Mouse (Mus musculus) frontal cortex, postnatal 25 days (tissue): ENCODE results near the gene 4930519G04Rik.
"Not testable (repeated sequence)": the region's sequence is repeated elsewhere in the genome, so short reads cannot be mapped to it uniquely, and the experiment has no call there.

Experiments
- DNase-seq, 2 experiments: peaks; one replicate each; pipeline ENCODE4 v3.0.0; 2022; ENCODE audit warnings: low spot score in 2 of 2

The 4930519G04Rik gene

GRCm38 (mm10) chr5:114842155-114842554 is 11.3 kb upstream of the 4930519G04Rik start:
- DNase-seq, result not testable (repeated sequence)

- no peak for DNase-seq
Observed at GRCm38 (mm10) chr5:114842674-114843073, 10.8 kb upstream of the 4930519G04Rik start.

DNA sequence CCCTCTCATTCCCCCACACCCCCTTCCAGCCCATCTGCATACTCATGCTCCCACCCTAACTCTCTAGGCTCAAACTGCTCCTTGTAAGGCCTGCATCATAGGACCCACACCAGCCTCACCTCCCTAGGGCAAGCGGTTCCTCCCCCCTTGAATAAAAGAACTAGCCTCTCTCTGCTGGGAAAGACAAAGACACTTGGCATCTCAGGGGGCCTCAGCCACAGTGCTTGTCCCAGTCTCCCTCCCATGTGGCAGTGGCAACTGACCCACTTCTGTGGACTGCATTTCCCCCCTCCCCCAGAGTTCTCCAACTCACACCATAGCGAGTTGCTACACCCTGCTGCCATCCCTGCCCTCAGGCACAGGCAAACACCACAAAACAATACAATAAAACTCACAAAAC is 9.1 kb upstream of the 4930519G04Rik start:
- DNase-seq, result not testable (repeated sequence)

DNA sequence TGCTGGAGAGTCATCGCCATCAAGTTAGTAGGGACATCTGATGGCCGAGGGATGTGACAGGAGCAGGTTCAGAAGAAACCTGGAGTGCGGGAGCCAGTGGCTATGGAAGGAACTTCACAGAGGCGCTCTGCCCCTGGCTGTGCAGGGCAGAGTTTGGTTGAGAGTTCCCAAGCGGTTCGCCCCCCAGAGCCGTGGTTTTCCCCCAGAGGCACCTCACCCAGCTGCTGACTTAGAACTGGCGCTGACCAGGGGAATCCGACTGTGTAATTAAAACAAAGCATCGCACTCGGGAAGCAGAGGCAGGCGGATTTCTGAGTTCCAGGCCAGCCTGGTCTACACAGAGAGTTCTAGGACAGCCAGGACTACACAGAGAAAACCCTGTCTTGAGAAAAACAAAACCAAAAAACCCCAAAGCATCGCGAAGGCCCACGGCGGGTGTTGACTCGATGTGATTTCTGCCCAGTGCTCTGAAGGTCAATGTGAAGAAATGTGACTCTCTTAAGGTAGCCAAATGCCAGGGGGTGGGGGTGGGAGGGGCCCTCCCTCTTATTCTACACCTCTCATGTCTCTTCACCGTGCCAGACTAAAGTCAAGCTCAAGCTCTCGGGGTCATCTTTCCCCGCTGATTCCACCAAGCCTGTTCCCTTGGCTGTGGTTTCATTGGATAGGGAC is 1.8 kb upstream of the 4930519G04Rik start:
- DNase-seq, result no peak

GRCm38 (mm10) chr5:114858582-114858981 is 5.1 kb downstream of the 4930519G04Rik start, which contains the start of gene Gm9936:
Gene Gm9936 (minus strand): TSS chr5:114858682.
- DNase-seq, result no peak

DNA sequence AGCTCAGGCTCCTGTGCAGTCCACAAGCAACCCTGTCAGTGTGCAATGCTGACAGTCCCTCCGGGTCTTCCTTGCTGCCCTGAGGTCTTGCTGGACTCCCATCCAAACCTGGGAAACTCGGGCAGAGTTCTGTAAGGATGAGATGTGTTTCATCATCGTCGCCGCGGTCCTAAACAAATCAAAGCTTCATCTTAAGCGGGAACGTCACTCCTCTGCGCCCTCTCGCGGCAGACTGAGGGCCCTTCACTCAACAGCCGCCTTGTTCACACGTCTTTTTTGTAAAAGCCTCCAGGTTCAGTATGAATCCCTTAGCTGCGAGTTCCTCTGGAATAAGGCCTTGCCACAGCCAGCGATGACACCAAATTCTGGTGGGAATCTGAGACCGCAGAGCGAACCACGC is 5.8 kb downstream of the 4930519G04Rik start:
- DNase-seq, result peak; percentile 60 to 63

DNA sequence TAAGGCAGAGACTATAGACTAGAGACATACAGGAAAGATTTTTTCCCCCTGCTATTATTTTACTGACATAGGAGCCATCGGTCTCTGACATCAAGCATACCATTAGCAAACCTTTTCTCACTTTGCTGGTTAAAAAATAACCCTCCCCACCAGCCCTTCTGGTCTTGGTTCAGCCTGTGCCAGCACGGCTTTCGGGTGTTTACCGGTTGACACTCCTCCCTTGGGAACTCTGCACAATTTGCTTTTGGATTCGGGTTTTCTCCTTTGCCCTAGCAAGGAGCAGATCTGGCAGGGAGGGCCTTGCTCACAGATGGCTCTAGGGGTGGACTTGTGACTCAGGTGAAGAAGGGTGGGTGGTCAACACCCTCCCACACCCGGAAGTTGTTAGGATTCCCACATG is 8.3 kb downstream of the 4930519G04Rik start:
- DNase-seq, result no peak

DNA sequence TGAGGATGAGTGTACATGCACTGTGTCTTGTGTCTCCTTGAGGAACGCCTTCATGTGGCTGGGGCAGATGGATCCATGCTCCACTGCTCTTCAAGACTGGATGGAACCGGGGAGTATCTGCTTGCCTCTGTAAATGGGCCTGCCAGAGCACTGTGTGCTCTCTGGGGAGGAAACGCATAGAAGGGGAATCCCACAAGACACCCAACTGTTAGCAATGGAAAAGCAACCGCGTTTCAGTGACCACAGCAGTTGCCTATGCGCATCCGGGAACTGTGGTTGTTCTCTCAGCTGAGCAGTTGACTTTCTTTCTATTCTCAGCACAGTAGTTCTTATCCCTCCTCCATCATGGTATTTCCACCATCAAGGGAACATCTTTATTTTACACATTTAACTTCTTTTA is 11.3 kb downstream of the 4930519G04Rik start:
- no peak for DNase-seq

DNA sequence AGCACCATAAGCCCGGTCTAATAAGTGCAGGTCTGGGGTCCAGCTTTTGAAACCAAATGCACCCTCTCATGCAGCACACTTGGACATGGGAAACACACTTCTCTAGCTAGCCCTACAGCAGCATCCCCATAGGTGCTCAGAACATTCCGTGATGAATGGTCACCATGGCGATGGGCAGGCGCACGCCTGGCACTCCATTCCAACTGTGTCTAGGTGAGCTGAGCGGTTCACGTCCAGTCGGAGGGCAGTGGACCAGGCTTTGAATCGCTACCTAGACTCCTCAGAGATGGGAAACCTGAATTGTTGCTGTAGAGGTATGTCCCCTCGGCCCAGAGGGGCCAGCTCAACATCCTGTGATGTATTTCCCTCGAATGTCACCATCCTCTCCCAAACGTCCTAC is 11.8 kb downstream of the 4930519G04Rik start:
- no peak for DNase-seq

GRCm38 (mm10) chr5:114875858-114876257 is 22.4 kb downstream of the 4930519G04Rik start:
- DNase-seq, result no peak

DNA sequence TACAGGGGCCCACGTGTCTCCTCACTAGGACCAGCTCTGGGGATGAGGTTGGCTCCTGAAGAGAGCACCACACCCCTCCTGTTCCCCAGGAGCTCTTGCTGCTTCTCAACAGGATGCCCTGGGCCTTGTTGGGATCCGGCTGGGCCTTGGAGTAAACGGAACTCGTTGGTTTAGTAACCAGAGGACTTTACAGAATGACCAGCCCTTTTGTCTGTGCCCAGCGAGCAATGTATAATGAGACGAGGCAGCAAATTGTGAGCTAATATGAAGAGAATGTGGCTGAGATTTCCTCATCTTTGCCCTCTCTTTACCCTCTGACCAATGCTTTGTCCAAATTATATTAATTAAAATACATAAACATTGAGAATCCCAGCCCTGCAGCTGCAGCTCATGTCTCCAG is 22.9 kb downstream of the 4930519G04Rik start:
- DNase-seq, result no peak

GRCm38 (mm10) chr5:114877487-114877886 is 24.0 kb downstream of the 4930519G04Rik start:
- DNase-seq, result no peak

DNA sequence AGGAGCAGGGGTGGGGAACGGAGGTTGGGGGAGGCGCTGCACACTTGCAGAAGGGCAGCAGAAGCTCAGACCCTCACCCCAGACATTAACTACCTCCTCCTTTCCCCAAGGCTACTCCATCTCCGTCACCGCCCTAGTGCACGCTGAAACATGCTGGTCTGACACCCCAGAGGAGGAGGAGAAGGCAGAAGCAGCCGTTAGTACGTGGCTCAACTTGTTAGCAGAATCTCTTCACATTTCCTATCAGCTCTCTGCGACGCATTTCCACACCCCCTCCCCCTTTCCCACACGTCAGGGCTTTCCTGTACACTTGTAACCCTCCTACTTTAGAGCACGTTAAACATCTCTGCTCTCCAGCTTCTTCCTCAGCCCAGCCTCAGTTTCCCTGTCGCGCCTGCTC is 25.9 kb downstream of the 4930519G04Rik start:
- DNase-seq, result no peak

GRCm38 (mm10) chr5:114882319-114882718 is 28.9 kb downstream of the 4930519G04Rik start:
- DNase-seq, result not testable (repeated sequence)

DNA sequence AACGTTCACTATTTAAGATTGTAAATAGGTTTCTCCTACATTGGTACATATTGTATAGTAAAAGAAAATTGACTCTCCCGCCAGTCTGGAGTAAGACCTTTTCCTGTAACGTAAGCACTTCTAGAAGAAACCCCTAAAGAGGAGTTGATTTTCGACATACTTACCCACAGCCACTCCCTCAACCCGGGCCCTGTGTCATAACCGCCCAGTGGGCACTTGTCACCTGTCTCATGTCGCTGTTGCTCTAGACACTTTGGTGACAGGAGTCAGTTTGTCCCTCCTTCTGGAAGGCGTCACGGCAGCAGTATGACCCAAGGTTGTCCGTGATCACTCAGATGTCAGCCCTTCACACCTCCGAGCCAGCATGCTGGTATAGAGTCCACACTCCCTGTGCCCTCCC is 29.6 kb downstream of the 4930519G04Rik start:
- no peak for DNase-seq

- no peak for DNase-seq
Observed at GRCm38 (mm10) chr5:114886801-114887200, 33.3 kb downstream of the 4930519G04Rik start.

DNA sequence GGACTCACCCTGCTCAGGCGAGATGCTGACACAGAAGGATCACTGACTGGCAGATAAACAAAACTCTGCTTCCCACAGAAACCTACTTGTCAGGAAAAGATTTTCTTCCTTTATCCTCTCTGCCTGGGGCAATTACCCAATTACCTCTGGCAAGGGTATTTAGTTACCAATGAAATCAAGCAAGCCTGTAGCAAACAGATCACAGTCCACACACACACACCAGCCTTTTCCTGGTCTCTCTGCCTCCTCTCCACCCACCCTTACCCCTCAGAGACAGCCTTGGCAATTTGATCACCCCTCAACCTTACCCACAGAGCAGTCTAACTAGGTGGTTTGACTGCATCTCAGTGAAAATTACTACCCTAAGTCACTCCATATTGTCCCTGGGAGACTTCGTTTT is 35.5 kb downstream of the 4930519G04Rik start:
- DNase-seq, result no peak

DNA sequence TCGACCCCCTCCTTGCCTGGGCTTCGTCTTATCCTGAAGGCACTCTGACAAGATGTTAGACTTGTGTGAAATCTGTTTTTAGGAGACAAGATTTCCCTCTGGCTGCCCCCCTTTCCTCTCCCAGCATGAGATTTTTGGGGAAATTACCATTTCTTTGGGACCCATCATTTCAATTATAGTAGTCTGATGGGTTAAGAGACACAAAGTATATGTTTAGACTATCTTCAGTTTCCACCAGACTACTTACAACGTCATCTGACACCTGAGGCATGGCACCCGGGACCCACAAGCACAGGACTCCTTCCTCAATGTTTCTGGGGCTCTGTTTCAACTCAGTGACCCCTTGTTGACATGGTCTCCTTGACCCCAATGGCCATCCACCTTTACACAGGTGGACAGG is 42.1 kb downstream of the 4930519G04Rik start:
- DNase-seq, result no peak

- DNase-seq, result no peak
Observed at GRCm38 (mm10) chr5:114896688-114897373, 43.4 kb downstream of the 4930519G04Rik start, which contains the start of gene Oasl2. Gene Oasl2 (plus strand): TSS chr5:114896936.

DNA sequence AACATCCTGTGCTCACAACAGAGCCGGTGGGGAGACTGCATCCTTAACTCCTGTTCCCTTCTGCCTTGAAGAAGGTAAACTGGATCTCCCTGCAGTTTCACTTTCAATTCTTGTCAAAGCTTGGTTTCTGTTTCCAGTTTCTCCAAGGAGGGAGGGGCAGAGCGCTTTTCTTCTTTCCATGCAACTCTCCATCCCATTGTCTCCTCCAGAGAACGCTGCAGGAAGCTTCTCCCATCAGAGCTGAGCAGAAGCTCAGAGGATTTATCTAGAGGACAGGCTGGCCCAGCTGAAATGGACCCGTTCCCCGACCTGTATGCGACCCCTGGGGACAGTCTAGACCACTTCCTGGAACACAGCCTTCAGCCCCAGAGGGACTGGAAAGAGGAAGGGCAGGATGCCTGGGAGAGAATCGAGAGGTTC is 43.9 kb downstream of the 4930519G04Rik start:
- DNase-seq, result no peak

- DNase-seq, result no peak
Observed at GRCm38 (mm10) chr5:114898857-114899256, 45.4 kb downstream of the 4930519G04Rik start.

- no peak for DNase-seq
Observed at GRCm38 (mm10) chr5:114902413-114902812, 48.9 kb downstream of the 4930519G04Rik start.

DNA sequence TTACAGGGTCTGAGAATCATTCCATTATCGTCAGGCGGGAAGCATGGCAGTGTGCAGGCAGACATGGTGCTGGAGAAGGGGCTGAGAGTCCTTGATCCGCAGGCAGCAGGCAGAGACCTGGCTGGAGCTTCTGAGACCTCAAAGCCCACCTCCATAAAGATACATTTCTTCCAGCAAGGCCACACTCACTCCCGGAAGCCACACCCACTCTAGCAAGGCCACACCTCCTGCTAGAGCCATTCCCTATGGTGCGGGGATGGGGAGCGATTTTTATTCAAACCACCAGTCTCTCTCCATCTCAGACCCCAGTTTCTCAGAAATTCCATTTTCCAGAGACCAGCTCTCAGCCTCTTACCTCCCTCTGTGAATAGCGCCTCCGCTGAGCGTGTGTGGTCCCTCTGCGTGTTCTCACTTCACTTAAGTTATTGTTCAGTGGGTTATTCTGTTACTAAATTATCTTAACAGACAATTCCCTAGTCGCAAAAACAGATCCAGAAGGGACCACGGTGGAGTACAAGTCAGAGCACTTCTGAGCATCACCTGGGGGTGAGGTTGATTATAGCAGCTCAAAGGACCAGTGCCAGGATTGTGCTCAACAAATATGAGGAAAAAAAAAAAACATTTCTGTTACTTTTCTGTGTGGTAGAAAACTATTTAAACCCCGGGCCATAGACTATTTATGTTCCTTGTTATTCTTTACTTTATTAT is 55.3 kb downstream of the 4930519G04Rik start:
- DNase-seq, result no peak
